Mouse (Mus musculus) limb, embryonic 11.5 days (tissue): ENCODE measurements around the gene Scn8a. TPM values are rescaled to one million over a fixed set of nuclear protein-coding genes. Genes with fewer than 3 reads are reported as not detected.

Experiments used
- ATAC-seq: fragments of 200-750 bp; cut with Nextera tagmentation; 2 replicates; pipeline ENCODE4 v1.8.0; 2017; ENCODE audit warnings: low read depth; ENCODE audit not compliant: insufficient number of reproducible peaks, low FRiP score, low TSS enrichment
- DNase-seq: peaks from one replicate; pipeline ENCODE4 v3.0.0-alpha.2; 2015; ENCODE audit warnings: low spot score
- H3K27ac ChIP-seq: fragments of 300-500 bp; sonication (generic); replicated peaks from 2 replicates; pipeline ENCODE4 v1.5.1; 2014; ENCODE audit warnings: low read depth, mild to moderate bottlenecking, low read length
- H3K27me3 ChIP-seq: fragments of 300-500 bp; sonication (generic); 2 replicates; pipeline ENCODE4 v1.6.1; 2014; ENCODE audit warnings: mild to moderate bottlenecking, low read length, mixed read lengths; ENCODE audit not compliant: control insufficient read depth, insufficient read depth
- H3K36me3 ChIP-seq: fragments of 300-500 bp; sonication (generic); 2 replicates; pipeline ENCODE4 v1.6.1; 2014; ENCODE audit warnings: mild to moderate bottlenecking, low read length, moderate library complexity, mixed read lengths; ENCODE audit not compliant: control insufficient read depth, insufficient read depth
- H3K4me1 ChIP-seq: fragments of 300-500 bp; sonication (generic); 2 replicates; pipeline ENCODE4 v1.6.1; 2014; ENCODE audit warnings: low read length, mixed read lengths; ENCODE audit not compliant: control insufficient read depth, insufficient read depth
- H3K4me2 ChIP-seq: fragments of 300-500 bp; sonication (generic); 2 replicates; pipeline ENCODE4 v1.6.1; 2014; ENCODE audit warnings: low read depth, mild to moderate bottlenecking, moderate library complexity; ENCODE audit not compliant: severe bottlenecking
- H3K4me3 ChIP-seq: fragments of 300-500 bp; sonication (generic); 2 replicates; pipeline ENCODE4 v1.5.1; 2014; ENCODE audit warnings: low read depth, low read length
- H3K9ac ChIP-seq: fragments of 300-500 bp; sonication (generic); 2 replicates; pipeline ENCODE4 v1.6.1; 2014; ENCODE audit warnings: mild to moderate bottlenecking, low read length
- H3K9me3 ChIP-seq: fragments of 300-500 bp; sonication (generic); 2 replicates; pipeline ENCODE4 v1.6.1; 2016; ENCODE audit warnings: low read length; ENCODE audit not compliant: control insufficient read depth
- WGBS: fragments of 180-500 bp; shearing (Covaris S2); extraction: QIAGEN DNeasy Blood & Tissue Kit; methylation state at CpG from one replicate; pipeline ENCODE4 v1.1.7; 2014; 5-methylcytosine and 5-hydroxymethylcytosine counted together
- polyA plus RNA-seq: library from polyadenylated mRNA; unstranded; fragments of >200 nt; fragmentation: Nextera tagmentation; extraction: Ambion mirVana; gene quantifications from 2 replicates; pipeline ENCODE4 v1.2.1, GENCODE M21; 2014

Scn8a gene
- polyA plus RNA-seq, 1 experiment from 2014 or later, result 4.5 TPM

DNA sequence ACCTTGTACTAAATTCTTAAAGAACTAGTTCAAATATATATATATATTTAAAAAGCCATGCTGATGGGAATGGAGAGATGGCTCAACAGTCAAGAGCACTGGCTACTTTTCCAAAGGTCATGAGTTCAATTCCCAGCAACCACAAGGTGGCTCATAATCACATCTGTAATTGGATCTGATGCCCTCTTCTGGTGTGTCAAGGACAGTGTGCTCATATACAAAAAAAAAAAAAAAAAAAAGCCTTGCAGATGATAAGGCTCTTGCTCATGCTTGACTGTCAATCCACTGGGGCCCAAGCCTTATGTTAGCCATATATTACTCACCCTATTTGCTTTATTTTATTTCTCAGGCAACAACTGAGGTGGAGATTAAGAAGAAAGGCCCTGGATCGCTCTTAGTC is 132.0 kb downstream of the Scn8a start:
- Histone ChIP-seq H3K9me3 (no peaks in the 10 kb centered on the region), H3K36me3 (no peaks in the 10 kb centered on the region), H3K9ac (no peak overlapping the region), H3K27me3 (no peaks in the 10 kb centered on the region), H3K27ac (no peak overlapping the region), H3K4me3 (no peak overlapping the region), H3K4me2 (no peak overlapping the region), H3K4me1 (no peaks in the 10 kb centered on the region)
- ATAC-seq (no peak), DNase-seq (no peak)
- 86% methylated on average over 1 of the region's 1 CpGs for WGBS

GRCm38 (mm10) chr15:101002466-101002865 is 132.8 kb downstream of the Scn8a start:
- Histone ChIP-seq H3K9ac (no peak overlapping the region), H3K36me3 (no peaks in the 10 kb centered on the region), H3K27me3 (no peaks in the 10 kb centered on the region), H3K4me1 (no peaks in the 10 kb centered on the region), H3K4me2 (no peak overlapping the region), H3K27ac (no peak overlapping the region), H3K4me3 (no peak overlapping the region), H3K9me3 (no peaks in the 10 kb centered on the region)
- ATAC-seq (no peak), DNase-seq (no peak)
- WGBS, result 91% methylated on average over 3 of the region's 3 CpGs

DNA sequence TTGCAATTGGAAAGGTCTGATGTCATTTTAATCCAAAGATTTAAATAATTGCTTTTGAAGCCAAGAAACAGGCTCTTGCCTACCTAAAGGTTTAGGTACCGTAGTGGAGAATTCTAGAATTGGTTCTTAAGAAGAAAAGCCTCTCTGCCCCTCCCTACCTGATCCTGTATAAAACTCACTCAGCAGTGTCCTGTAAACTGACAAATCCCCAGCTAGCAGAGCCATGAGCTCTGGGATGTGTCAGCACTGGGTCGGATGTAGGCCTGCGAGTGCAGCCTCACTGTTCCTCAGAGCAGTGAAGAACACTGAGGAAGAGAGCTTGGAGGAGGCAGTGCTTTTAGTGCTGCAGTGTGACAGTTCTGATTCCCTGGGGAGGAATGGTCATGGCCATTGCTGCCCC is 134.9 kb downstream of the Scn8a start:
- DNase-seq (no peak), ATAC-seq (no peak)
- Histone ChIP-seq H3K9me3 (no peaks in the 10 kb centered on the region), H3K4me2 (no peak overlapping the region), H3K36me3 (no peaks in the 10 kb centered on the region), H3K27me3 (no peaks in the 10 kb centered on the region), H3K4me3 (no peak overlapping the region), H3K27ac (no peak overlapping the region), H3K4me1 (no peaks in the 10 kb centered on the region), H3K9ac (no peak overlapping the region)
- WGBS, result 71% methylated on average over 3 of the region's 3 CpGs

DNA sequence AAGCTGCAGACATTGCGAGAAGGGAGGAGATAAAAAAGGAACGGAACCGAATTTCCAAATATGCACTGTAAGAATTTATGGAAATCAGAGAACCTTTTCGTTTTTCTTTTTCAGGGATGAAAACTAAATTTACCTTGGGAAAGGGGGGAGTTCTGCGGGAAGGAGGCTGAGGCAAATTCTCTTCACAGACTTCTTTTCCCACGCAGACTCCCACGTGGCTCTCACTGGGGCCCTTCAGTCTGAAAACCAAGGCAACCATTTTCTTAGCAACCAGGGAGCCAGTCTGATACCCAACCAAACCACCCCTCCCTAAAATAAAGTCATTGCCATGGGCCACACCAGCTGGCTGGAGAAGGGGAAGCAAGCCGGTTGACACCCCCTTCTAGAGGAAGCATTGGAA is 136.1 kb downstream of the Scn8a start:
- no peak overlapping the region for H3K27ac ChIP-seq
- no peaks in the 10 kb centered on the region for H3K4me1 ChIP-seq
- DNase-seq, result no peak
- H3K4me3 ChIP-seq, result no peak overlapping the region
- WGBS, result 91% methylated on average over 8 of the region's 8 CpGs
- H3K27me3 ChIP-seq, result no peaks in the 10 kb centered on the region
- no peaks in the 10 kb centered on the region for H3K9me3 ChIP-seq
- ATAC-seq, result no peak
- no peak overlapping the region for H3K4me2 ChIP-seq
- no peaks in the 10 kb centered on the region for H3K36me3 ChIP-seq
- H3K9ac ChIP-seq, result no peak overlapping the region

DNA sequence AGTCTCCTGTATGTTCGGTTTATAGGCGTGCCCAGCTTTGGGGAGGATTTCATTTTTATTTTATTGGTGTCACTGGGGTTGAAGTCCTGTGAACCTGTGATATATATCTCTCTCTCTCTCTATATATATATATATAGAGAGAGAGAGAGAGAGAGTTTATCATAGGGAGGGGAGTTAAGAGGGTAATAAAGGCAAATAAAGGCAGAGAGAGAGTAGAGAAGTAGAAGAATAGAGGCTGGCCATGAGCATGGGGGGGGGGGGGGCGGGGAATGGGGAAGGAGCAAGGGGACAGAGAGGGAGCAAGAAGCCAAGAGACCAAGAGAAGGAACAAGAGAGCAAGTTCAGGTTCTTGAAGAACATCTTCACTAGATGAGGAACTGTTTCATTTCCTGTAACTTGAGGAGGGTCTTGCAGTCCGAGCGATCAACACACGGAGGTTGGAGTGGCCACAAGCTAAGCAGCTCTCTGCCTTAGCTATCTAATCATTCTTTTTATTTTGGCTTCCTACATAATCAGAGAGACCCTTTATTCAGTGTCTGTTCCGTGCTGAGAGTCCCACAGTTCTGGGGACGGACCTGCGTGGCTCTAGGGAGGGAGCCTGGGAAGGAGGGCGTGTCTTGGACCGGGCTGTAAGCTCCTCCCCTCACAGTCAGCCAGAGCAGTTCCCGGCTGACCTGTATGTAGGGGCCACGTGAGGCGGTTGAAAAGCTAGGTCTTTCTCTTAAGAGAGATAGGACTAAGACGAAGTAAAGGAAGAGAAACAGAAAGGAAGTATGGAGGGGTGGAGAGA is 136.8 kb downstream of the Scn8a start:
- H3K9me3 ChIP-seq, result no peaks in the 10 kb centered on the region
- H3K27me3 ChIP-seq, result no peaks in the 10 kb centered on the region
- H3K27ac ChIP-seq, result no peak overlapping the region
- WGBS, result 13% methylated on average over 14 of the region's 15 CpGs
- peak overlapping the region; percentile 31; the same call in 1 of the 2 replicates for H3K9ac ChIP-seq
- H3K4me1 ChIP-seq, result no peaks in the 10 kb centered on the region
- H3K4me2 ChIP-seq, result peak overlapping the region; percentile 48
- H3K36me3 ChIP-seq, result no peaks in the 10 kb centered on the region
- DNase-seq (peak; percentile 72), ATAC-seq (peak; percentile 84)
- H3K4me3 ChIP-seq, result peak overlapping the region; percentile 31

DNA sequence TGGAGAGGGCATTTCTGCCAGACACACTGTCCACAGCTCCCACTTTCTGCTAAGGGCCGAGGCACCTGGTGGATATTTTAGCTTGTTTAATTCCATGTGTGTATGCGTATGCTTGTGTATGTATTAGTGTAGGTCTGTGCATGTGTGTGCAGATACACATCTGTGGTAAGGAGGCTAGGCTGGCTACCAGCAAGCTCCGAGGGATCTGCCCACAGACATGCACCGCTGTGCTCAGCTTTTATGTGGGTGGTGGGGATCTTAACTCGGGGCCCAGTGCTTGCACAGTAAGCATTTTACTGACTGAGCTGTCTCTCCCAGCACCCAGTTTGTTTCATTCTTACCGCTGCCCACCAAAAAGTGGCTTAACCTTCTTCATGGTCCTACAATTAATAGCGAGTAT is 137.6 kb downstream of the Scn8a start:
- Histone ChIP-seq H3K4me3 (no peak overlapping the region), H3K9me3 (no peaks in the 10 kb centered on the region), H3K9ac (no peak overlapping the region), H3K36me3 (no peaks in the 10 kb centered on the region), H3K27ac (no peak overlapping the region), H3K27me3 (no peaks in the 10 kb centered on the region), H3K4me2 (no peak overlapping the region; the same call in 1 of the 2 replicates), H3K4me1 (no peaks in the 10 kb centered on the region)
- 75% methylated on average over 7 of the region's 7 CpGs for WGBS
- DNase-seq, result no peak
- no peak for ATAC-seq

DNA sequence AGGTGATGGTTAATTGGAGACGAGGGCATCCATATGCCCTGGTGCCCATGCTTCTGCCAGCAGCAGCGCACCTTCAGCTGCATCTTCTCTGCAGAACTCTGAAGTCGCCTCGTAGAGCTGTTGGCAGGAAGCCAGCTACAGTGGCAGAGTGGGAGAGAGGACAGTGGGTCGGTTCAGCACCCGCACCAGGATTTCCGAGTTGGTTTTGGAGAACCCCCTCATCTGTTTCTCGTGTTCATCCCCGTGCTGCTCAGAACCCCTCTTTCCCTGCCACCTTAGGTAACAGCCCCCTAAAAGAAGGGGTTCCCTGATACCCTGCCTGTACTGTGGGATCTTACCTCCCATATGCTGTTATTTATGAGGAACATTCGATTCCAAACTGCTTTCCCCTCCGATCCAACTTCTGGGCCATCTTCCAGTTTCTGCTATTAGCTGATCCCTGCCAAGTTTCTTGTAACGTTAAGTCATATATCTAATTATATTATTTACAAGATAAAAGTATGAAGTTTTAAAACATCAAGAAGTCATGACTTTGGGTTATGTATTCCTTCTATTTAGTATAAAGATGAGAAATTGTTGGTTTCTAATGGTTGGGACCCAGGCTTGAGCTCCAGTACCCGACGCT is 138.8 kb downstream of the Scn8a start:
- H3K27ac ChIP-seq, result no peak overlapping the region
- no peaks in the 10 kb centered on the region for H3K4me1 ChIP-seq
- H3K27me3 ChIP-seq, result no peaks in the 10 kb centered on the region
- 91% methylated on average over 14 of the region's 14 CpGs for WGBS
- no peaks in the 10 kb centered on the region for H3K9me3 ChIP-seq
- DNase-seq, result no peak
- no peaks in the 10 kb centered on the region for H3K36me3 ChIP-seq
- H3K9ac ChIP-seq, result no peak overlapping the region
- H3K4me3 ChIP-seq, result no peak overlapping the region
- no peak for ATAC-seq
- no peak overlapping the region for H3K4me2 ChIP-seq

DNA sequence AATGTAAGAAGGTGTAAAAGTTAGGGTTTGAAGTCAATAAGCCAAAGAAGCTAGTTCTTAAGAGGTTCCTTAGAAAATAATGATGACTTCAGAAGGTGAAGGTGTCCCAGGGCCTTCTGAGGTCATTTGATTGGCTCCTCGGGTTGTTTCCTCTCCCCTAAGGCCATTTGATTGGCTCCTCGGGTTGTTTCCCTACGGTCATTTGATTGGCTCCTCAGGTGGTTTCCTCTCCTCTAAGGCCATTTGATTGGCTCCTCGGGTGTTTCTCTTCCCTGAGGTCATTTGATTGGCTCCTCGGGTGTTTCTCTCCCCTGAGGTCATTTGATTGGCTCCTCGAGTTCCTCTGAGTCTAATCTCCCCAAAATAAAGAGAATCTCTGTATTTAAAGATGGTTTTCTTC is 141.7 kb downstream of the Scn8a start:
- Histone ChIP-seq H3K9ac (no peak overlapping the region), H3K36me3 (no peaks in the 10 kb centered on the region), H3K4me2 (no peak overlapping the region), H3K4me3 (no peak overlapping the region), H3K9me3 (no peaks in the 10 kb centered on the region), H3K27me3 (no peaks in the 10 kb centered on the region), H3K4me1 (no peaks in the 10 kb centered on the region), H3K27ac (no peak overlapping the region)
- DNase-seq (no peak), ATAC-seq (no peak)
- WGBS, result 86% methylated on average over 6 of the region's 6 CpGs
